Mouse (Mus musculus) limb, embryonic 10.5 days (tissue): ENCODE results near the gene Rps21. TPM values are rescaled to one million over a fixed set of nuclear protein-coding genes. Genes with fewer than 3 reads are reported as not detected.

Experiments used
- DNase-seq: peaks from one replicate; pipeline ENCODE4 v3.0.0-alpha.2; 2017; ENCODE audit warnings: low spot score
- H3K27ac ChIP-seq: fragments of 300-500 bp; sonication (generic); 2 replicates; pipeline ENCODE4 v1.5.1; 2016; ENCODE audit warnings: mild to moderate bottlenecking
- H3K27me3 ChIP-seq: fragments of 300-500 bp; sonication (generic); 2 replicates; pipeline ENCODE4 v1.6.1; 2016; ENCODE audit warnings: low read depth, mild to moderate bottlenecking; ENCODE audit not compliant: poor library complexity, severe bottlenecking
- H3K36me3 ChIP-seq: fragments of 300-500 bp; sonication (generic); 2 replicates; pipeline ENCODE4 v1.6.1; 2016; ENCODE audit warnings: mild to moderate bottlenecking, moderate library complexity
- H3K4me1 ChIP-seq: fragments of 300-500 bp; sonication (generic); 2 replicates; pipeline ENCODE4 v1.6.1; 2016
- H3K4me3 ChIP-seq: fragments of 300-500 bp; sonication (generic); 2 replicates; pipeline ENCODE4 v1.5.1; 2016; ENCODE audit warnings: mild to moderate bottlenecking, moderate library complexity
- H3K9me3 ChIP-seq: fragments of 300-500 bp; sonication (generic); replicated peaks from 2 replicates; pipeline ENCODE4 v1.6.1; 2016; ENCODE audit warnings: mild to moderate bottlenecking
- WGBS: fragments of 180-500 bp; shearing (Covaris S2); methylation state at CpG from one replicate; pipeline ENCODE4 v1.1.7; 2016; 5-methylcytosine and 5-hydroxymethylcytosine counted together
- polyA plus RNA-seq: library from polyadenylated mRNA; unstranded; fragments of >200 nt; fragmentation: Nextera tagmentation; extraction: Ambion mirVana; gene quantifications from 2 replicates; pipeline ENCODE4 v1.2.1, GENCODE M21; 2016

The Rps21 gene
- polyA plus RNA-seq, 1 experiment from 2014 or later: 530 TPM

DNA sequence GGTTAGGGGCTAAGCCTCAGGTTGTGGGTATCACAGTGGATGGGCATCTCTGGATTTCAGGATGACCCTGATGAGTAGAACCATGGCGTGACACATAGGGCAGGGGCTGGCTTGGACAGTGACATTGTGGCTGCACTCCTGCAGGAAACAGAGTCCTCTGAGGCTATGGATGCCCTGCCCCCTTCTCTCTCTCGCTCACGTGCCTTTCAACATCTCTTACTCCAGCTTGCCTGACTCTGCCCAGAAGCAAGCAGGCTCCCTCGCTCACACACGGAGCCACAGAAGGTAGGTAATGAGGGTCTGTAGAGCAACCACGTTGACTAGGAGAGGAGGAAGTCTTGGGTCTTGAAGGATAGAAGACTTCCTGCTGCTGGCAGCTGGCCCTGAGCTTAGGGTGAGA is 33.3 kb downstream of the Rps21 start:
- Histone ChIP-seq H3K9me3 (no peaks in the 10 kb centered on the region), H3K27ac (no peak overlapping the region), H3K4me3 (no peak overlapping the region), H3K36me3 (no peaks in the 10 kb centered on the region), H3K27me3 (0 out of 2 replicates have a peak, but pooled peaks cover 3% of the 10 kb centered on the region), H3K4me1 (peaks cover 15% of the 10 kb centered on the region)
- no peak for DNase-seq
- 61% methylated on average over 6 of the region's 6 CpGs for WGBS

DNA sequence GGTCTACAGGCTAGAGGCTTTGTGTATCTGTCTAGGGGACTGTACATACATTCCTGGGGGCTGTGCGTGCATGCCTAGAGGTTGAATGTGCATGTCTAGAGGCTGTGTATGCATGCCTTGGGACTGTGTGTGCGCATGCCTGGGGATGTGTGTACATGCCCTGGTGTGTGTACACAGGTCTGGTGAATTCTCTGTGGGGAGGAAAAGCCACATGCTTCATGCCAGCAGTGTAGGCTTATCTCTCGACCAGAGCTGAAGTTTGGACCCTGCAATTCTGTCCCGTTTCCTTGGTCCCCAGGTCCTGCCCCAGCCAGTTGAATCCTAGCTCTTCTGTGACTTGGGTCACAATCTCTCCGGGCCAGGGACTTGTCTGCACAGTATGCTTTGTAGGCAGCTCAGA is 34.4 kb downstream of the Rps21 start:
- 77% methylated on average over 5 of the region's 5 CpGs for WGBS
- Histone ChIP-seq H3K9me3 (no peaks in the 10 kb centered on the region), H3K27ac (no peak overlapping the region), H3K4me1 (peaks cover 15% of the 10 kb centered on the region), H3K36me3 (no peaks in the 10 kb centered on the region), H3K27me3 (0 out of 2 replicates have a peak, but pooled peaks cover 3% of the 10 kb centered on the region), H3K4me3 (no peak overlapping the region)
- no peak for DNase-seq

DNA sequence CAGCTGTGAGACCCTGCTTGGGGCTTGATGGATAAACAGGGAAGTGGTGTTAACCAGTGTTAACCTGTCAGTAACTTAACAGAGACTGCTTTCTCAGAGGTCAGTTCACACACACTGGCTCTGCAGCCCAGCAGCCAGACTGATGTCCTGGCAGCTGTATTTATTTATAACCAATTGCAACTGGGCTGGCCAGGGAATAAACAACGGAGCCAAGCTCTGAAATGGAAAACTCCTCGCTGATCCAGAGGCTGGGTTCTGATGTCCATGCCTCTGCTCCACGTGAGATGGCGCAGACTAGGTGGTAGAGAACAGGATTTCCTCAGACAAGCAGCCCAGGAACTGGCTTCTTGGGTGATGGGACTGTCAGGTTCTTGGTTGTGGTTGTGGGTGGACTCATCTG is 34.8 kb downstream of the Rps21 start:
- no peak overlapping the region for H3K27ac ChIP-seq
- no peak for DNase-seq
- 59% methylated on average over 4 of the region's 4 CpGs for WGBS
- no peaks in the 10 kb centered on the region for H3K9me3 ChIP-seq
- 0 out of 2 replicates have a peak, but pooled peaks cover 3% of the 10 kb centered on the region for H3K27me3 ChIP-seq
- H3K4me3 ChIP-seq: no peak overlapping the region
- peaks cover 15% of the 10 kb centered on the region for H3K4me1 ChIP-seq
- no peaks in the 10 kb centered on the region for H3K36me3 ChIP-seq

DNA sequence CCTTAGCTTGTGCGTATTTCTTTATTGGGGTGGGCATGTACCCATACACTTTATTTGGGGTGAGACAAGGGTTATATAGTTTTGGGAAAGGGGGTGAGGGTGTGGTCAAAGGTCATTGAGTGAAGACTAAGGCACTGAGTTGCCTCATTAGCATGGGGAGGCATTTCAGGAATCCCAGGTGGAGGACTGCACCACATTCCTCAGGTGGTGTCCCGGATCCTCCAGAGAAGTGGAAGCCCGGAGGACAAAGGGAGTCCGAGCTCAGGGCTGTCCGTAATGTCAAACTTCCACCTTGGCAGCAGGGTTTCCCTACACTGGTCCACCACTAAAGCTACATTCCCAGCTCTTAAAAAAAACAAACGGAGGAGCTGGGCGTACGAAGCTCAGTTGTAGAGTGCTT is 35.7 kb downstream of the Rps21 start:
- Histone ChIP-seq H3K4me3 (no peak overlapping the region), H3K36me3 (no peaks in the 10 kb centered on the region), H3K4me1 (peaks cover 15% of the 10 kb centered on the region), H3K27ac (no peak overlapping the region), H3K9me3 (no peaks in the 10 kb centered on the region), H3K27me3 (0 out of 2 replicates have a peak, but pooled peaks cover 3% of the 10 kb centered on the region)
- 77% methylated on average over 8 of the region's 8 CpGs for WGBS
- DNase-seq: no peak

DNA sequence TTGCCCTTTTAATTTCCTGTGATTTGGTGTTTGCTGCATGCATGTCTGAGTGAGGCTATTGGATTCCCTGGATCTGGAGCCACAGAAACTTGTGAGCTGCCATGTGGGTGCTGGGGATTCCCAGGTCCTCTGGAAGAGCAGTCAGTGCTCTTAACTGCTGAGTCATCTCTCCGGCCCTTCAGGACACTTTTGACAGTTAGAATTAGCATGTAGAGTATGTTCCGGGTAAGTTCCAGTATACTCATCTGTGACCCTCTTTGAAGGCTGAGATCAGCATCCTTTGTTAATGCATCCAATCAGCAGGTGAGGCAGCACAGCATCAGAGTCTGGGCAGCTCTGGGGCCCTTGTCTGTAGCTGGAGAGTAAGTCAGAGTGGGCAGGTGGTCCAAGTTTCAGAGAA is 43.1 kb downstream of the Rps21 start:
- no peak for DNase-seq
- Histone ChIP-seq H3K4me3 (no peak overlapping the region), H3K9me3 (0 out of 2 replicates have a peak, but pooled peaks cover 2% of the 10 kb centered on the region), H3K4me1 (no peaks in the 10 kb centered on the region), H3K36me3 (no peaks in the 10 kb centered on the region), H3K27ac (no peak overlapping the region), H3K27me3 (no peaks in the 10 kb centered on the region)
- WGBS: 69% methylated on average over 2 of the region's 2 CpGs

DNA sequence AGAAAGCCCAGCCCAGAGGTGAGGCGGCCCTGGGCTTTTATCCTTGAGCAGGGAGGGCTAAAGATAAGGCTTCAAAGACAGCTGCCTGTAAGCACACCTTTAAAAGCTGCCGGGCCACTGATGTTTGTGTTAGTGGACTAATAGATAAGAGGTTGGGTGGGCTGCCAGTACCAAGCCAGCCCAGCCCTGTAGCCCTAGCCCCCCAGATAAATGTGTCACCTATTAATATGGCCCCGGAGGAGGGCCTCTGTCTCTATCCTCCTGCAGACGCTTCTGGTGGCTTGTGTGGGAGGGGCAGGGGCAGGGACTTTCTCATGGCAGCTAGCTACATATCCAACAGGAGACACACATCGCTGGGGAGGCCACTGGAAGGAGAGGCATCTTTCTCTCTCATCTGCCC is 43.6 kb downstream of the Rps21 start:
- H3K27ac ChIP-seq: no peak overlapping the region
- H3K4me1 ChIP-seq: peaks cover 3% of the 10 kb centered on the region; the same call in 1 of the 2 replicates
- 0 out of 2 replicates have a peak, but pooled peaks cover 2% of the 10 kb centered on the region for H3K9me3 ChIP-seq
- DNase-seq: no peak
- 31% methylated on average over 5 of the region's 5 CpGs for WGBS
- no peak overlapping the region for H3K4me3 ChIP-seq
- no peaks in the 10 kb centered on the region for H3K27me3 ChIP-seq
- no peaks in the 10 kb centered on the region for H3K36me3 ChIP-seq

DNA sequence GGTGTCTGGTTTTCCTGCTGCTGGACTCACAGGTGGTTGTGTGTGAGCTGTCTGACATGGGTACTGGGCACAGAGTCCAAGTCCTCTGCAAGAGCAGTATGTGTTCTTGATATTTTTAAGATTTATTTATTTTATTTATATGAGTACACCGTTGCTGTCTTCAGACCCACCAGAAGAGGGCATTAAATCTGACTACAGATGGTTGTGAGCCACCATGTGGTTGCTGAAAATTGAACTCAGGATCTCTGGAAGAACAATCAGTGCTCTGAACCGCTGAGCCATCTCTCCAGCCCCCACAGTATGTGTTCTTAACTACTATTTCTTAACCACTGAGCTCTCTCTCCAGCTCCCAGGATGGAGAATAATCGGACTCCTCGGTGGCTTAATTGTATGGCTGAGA is 45.0 kb downstream of the Rps21 start:
- no peak overlapping the region for H3K4me3 ChIP-seq
- H3K27ac ChIP-seq: no peak overlapping the region
- H3K27me3 ChIP-seq: no peaks in the 10 kb centered on the region
- DNase-seq: no peak
- H3K9me3 ChIP-seq: 0 out of 2 replicates have a peak, but pooled peaks cover 2% of the 10 kb centered on the region
- WGBS: 78% methylated on average over 4 of the region's 4 CpGs
- peaks cover 4% of the 10 kb centered on the region; the same call in 1 of the 2 replicates for H3K4me1 ChIP-seq
- no peaks in the 10 kb centered on the region for H3K36me3 ChIP-seq

DNA sequence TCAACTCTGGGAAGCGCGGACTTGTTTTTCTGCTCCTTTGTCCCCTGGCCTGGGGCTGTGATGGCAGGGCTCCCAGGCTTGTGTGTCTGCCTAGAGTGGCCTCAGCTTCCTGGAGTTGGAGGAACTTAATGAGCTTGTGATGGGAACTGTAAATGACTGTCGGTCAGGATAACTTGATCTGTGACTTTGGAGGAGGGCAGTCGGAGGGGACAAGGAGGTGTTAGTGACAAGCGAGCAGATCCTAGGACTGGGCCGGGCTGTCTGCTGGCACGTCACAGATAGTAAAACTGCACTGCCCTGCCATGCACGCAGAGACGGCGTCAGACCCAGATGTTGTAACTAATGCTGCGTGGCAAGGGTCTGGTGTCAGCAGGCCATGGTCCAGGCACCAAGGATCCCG is 46.3 kb downstream of the Rps21 start:
- Histone ChIP-seq H3K36me3 (no peaks in the 10 kb centered on the region), H3K9me3 (0 out of 2 replicates have a peak, but pooled peaks cover 2% of the 10 kb centered on the region), H3K27me3 (no peaks in the 10 kb centered on the region), H3K27ac (no peak overlapping the region), H3K4me1 (peaks cover 4% of the 10 kb centered on the region; the same call in 1 of the 2 replicates), H3K4me3 (no peak overlapping the region)
- no peak for DNase-seq
- 58% methylated on average over 12 of the region's 12 CpGs for WGBS

DNA sequence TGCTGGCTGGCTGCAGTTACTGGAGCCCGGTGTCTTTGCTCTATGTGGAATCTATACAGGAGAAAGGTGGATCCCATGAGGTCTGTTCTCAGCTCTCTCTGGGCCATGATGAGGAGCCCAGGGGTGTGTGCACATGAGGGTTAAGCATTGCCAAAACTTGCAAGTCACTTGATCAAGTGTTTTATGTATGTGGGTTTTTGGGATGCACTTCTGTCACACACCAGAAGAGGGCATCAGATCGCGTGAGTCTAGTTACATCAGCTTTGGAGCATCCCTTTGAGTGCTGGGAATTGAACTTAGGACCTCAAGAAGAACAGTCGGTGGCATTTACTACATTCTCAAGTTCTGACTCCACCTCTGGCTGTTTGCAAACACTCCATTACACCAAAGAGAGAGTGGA is 47.4 kb downstream of the Rps21 start:
- H3K27ac ChIP-seq: no peak overlapping the region

DNA sequence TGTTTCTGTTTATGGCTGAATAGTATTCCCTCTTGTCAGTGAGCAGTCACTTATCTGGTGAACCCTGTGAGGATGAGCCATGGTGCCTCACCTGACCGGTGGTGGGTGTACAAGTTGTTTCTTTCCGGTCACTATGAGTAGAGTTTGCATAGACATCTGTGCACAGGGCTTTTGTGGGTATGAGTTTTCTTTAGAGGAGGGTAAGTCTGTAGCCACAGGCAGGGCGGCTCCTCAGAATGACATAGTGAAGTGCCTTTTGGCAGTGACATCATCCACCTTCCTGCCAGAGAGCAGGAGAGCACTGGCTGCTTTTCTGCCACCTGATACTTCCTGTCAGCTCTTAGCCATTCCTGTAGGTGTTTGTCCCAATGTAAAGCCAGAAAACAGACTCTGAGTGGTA is 48.3 kb downstream of the Rps21 start:
- no peaks in the 10 kb centered on the region for H3K36me3 ChIP-seq
- H3K4me3 ChIP-seq: no peak overlapping the region
- 84% methylated on average over 3 of the region's 3 CpGs for WGBS
- H3K27me3 ChIP-seq: no peaks in the 10 kb centered on the region
- H3K9me3 ChIP-seq: 0 out of 2 replicates have a peak, but pooled peaks cover 2% of the 10 kb centered on the region
- no peak overlapping the region for H3K27ac ChIP-seq
- no peak for DNase-seq
- peaks cover 7% of the 10 kb centered on the region for H3K4me1 ChIP-seq

More for the DNA sequence above, 47.4 kb downstream of the Rps21 start:
- DNase-seq: no peak
- H3K4me1 ChIP-seq: peaks cover 4% of the 10 kb centered on the region; the same call in 1 of the 2 replicates
- H3K36me3 ChIP-seq: no peaks in the 10 kb centered on the region
- 57% methylated on average over 4 of the region's 4 CpGs for WGBS
- H3K4me3 ChIP-seq: no peak overlapping the region
- 0 out of 2 replicates have a peak, but pooled peaks cover 2% of the 10 kb centered on the region for H3K9me3 ChIP-seq
- no peaks in the 10 kb centered on the region for H3K27me3 ChIP-seq

DNA sequence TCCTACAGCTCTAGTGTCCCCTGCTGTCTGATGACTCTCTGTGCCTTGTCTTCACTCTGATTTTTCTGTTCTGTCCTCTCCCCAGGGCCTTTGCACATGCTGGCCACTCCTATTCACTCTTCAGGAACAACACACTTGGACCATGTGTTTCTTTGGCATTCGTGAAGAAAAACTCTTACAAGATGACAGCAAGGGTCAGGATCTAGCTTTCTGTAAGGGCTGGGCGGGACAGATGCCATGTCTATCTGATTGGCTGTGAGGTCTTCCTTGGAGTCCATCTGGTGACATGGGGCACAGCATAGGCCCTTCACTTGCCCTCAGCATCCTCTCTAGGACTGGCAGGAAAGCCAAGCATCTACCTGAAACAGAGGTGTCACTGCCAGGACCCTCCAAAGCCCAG is 48.8 kb downstream of the Rps21 start:
- 0 out of 2 replicates have a peak, but pooled peaks cover 2% of the 10 kb centered on the region for H3K9me3 ChIP-seq
- WGBS: 85% methylated on average over 2 of the region's 2 CpGs
- H3K27me3 ChIP-seq: no peaks in the 10 kb centered on the region
- H3K36me3 ChIP-seq: no peaks in the 10 kb centered on the region
- no peak overlapping the region for H3K4me3 ChIP-seq
- DNase-seq: no peak
- no peak overlapping the region for H3K27ac ChIP-seq
- H3K4me1 ChIP-seq: peaks cover 8% of the 10 kb centered on the region

DNA sequence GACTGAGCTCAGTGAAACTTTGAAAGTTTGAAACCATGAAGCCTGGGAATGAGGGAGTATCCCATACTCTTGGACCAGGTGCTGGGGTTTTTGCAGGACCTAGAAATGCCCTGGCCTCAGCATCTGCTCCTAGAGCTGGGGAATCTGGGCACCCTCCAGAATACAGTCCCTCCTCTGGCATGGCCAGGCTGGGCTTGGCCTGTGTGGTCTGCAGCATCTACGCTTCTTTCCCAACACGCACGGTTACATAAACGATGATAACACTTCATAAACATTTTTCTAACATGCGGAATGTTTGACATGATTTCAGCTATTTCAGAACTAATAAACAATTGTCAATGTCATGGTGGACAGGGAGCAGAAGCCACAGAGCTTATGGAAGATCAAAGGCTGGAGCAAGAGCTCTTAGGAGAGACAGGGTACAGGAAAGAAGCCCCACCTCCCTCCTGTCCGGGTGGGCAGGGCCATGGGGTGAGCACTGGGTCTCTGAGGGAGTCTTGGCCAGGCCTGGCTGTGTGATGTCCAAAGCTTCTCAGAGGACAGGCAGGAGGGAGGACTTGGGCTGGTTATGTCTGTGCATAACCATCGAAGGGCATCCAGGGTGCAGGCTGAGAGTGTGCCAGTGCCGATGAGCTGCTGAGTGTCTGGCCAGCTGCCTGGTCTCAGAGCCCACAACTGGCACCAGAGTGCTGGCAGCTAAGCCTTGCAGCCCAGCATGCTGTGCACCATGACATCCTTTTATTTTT is 49.4 kb downstream of the Rps21 start:
- Histone ChIP-seq H3K9me3 (no peaks in the 10 kb centered on the region), H3K36me3 (no peaks in the 10 kb centered on the region), H3K27ac (no peak overlapping the region), H3K4me1 (peaks cover 8% of the 10 kb centered on the region), H3K27me3 (no peaks in the 10 kb centered on the region), H3K4me3 (no peak overlapping the region)
- no peak for DNase-seq
- 86% methylated on average over 8 of the region's 8 CpGs for WGBS

DNA sequence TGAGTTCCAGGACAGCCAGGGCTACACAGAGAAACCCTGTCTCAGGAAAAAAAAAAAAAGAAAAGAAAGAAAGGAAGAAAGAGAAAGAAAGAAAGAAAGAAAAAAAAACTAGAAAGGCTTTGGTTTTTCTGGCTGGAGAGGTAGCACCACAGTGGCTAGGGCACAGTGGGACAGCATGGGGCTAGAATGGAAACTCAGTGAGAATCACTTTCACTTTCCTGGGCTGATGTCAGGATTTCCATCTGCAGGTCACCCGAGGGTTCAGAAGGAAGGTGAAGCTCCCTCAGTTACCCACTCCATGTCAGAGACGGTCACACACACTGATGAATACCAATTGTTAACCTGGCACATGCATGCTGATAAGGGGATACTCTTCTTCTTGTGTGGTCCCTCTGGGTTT is 50.5 kb downstream of the Rps21 start:
- DNase-seq: no peak
- Histone ChIP-seq H3K36me3 (no peaks in the 10 kb centered on the region), H3K4me1 (peaks cover 8% of the 10 kb centered on the region), H3K27ac (no peak overlapping the region), H3K27me3 (no peaks in the 10 kb centered on the region), H3K9me3 (no peaks in the 10 kb centered on the region), H3K4me3 (no peak overlapping the region)
- WGBS: 50% methylated on average over 2 of the region's 2 CpGs
